Mouse (Mus musculus) heart, adult 11 months (tissue): ENCODE data around the gene Rsl1.
"Not testable (repeated sequence)": the region's sequence is repeated elsewhere in the genome, so short reads cannot be mapped to it uniquely, and the experiment has no call there.

Source experiments
- DNase-seq: peaks from one replicate; pipeline ENCODE4 v3.0.0; 2022

The Rsl1 gene

DNA sequence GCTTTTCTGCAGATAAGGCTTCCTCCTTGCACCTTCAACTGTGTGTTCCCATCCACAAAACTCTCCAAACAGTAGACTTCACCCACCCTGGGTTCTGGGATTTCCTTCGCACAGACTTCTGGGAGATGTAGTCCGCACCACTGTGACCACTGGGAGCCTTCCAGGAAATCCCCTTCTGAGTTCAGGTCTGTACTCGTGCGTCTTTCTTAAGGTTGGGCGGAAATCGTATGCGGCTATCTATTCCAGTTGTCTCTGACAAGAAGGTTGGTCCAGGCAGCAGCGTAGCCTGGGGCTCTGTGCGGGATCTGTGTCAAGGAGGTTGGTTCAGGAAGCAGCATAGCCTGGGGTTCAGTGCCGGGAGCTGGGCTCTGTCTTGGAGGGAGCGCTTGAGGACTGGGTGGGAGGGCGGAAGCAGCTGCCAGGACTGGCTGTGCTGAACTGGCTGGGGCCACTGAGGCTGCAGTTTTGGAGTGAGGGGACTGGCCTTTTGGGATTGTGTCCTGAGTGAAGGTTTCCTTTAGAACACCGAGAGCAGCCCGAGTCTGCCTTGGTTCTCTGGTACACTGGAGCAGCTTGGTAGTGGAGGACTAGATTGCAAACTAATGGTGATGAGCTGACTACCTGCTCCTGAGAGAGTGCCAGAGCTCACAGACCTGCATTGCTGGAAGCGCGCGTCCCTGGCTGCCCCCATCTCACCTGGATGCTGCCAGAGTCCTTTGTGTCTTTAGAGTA lies at the start of gene Rsl1:
TSS of gene Rsl1 (plus strand) at position 192 of the 732 bp plus-strand sequence.
- peak; percentile 99 for DNase-seq

GRCm38 (mm10) chr13:67124460-67124859 lies 48.5 kb upstream of the Rsl1 start:
- no peak for DNase-seq

DNA sequence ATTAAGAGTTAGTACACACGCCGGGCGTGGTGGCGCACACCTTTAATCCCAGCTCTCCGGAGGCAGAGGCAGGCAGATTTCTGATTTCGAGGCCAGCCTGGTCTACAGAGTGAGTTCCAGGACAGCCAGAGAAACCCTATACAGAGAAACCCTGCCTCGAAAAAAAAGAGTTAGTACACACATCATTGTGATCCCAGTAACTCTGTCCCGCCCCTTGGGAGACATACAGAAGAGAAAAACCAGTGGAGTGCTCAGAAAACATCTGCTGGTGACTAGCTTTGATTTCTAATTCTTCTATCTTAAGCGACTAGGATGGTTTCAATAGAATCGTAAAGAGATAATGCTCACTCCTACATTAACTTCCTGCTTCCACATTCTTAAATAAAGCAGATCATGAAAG lies 45.5 kb upstream of the Rsl1 start:
- DNase-seq = not testable (repeated sequence)

DNA sequence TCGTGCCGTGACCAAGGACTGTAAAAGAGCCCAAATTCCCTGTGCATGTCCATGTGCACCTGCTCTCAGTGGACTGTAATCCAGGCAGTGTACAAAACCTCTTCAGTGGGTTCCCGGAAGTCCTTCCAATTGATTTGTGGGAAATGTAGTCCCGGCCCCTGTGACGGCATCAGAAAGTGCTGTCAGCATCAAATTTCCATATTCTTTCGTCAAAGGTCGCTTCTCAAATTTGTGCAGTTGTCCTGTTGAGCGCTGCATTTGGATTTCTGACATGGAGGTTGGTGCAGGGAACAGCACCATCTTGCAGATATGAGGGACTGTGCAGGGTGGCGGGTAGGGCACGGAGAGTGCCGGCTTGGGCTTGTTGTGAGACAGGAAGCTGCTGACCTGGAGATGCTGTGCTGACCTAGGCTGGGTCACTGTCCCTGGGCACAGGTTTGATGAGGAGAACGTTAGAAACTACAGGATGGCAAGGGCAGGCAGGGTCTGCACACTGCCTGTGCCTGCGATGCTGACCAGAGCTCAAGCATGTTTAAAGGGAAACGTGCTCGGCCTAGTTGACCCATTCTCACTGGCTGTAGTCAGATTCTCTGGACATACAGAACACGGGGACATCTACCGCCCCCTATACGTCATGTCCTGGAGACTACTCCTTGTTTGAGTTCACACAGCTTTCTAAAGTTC lies 44.8 kb upstream of the Rsl1 start:
- peak; percentile 97 for DNase-seq

- not testable (repeated sequence) for DNase-seq
Measured at GRCm38 (mm10) chr13:67166122-67166521, 6.9 kb upstream of the Rsl1 start.

DNA sequence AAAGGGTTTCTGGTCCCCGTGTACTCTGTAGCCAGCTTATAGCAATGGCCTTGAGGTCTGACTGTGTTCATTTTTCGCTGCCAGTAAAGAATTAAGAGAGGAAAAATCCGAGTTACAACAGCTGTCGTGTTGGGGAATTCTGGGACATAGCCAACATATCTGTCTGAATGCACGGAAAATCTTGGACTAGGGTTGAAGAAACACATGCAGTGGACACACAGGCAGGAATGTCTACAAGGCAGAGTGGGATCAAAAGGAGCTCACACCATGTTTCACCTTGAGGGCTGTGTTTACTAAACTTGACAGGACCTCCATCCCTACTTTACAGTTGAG lies 707 bp downstream of the Rsl1 start:
- DNase-seq = no peak

DNA sequence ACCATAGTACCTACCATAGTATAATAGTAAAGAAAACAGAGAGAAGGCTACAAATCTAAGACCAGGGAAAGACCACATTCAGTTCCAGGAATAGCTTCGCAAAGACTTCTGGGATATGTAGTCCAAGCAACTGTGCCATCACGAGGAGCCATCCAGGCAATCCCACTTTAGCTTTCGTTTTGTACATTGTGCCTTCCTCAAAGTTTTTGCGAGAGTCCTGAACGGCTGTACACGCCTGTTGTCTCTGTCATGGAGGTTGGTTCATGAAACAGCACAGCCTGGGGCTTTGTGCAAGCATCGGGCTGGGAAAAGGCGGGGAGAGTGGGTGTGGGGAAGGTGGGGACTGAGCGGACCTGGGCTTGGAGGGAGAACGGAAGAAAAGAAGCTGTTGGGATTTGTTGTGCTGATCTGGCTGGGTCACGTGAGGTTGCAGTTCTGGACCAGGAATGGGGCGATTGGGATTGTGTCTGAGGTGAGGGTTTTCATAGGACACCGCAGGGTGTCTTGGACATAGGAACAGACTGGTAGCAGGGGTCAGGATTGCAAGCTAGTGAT lies 21.4 kb downstream of the Rsl1 start, which contains the start of gene Zfp455:
TSS of gene Zfp455 (plus strand) at position 167 of the 555 bp plus-strand sequence.
- DNase-seq = peak; percentile 97

- no peak for DNase-seq
Measured at GRCm38 (mm10) chr13:67201656-67202055, 28.7 kb downstream of the Rsl1 start.

GRCm38 (mm10) chr13:67214015-67214607 lies 41.1 kb downstream of the Rsl1 start:
- DNase-seq = no peak
